Mouse (Mus musculus): Measurements from ENCODE around the gene Ubxn11.

GRCm38 (mm10) chr4:134158774-134159173, 56.4 kb downstream of the Ubxn11 start:
- TF ChIP-seq CTCF (IDR thresholded peaks at IDR 0.05; ENCODE audit: extremely low read depth, insufficient read depth, insufficient read length, insufficient replicate concordance) = no peak
- TF ChIP-seq POLR2A (IDR thresholded peaks at IDR 0.05; ENCODE audit: low read depth, low read length) = no peak

All from spleen, adult 2 months (tissue).